Mouse (Mus musculus) embryonic facial prominence, embryonic 14.5 days (tissue): Measurements from ENCODE around the gene Eef2k. TPM values are rescaled to one million over a fixed set of nuclear protein-coding genes. Genes with fewer than 3 reads are reported as not detected.
A peak's percentile ranks its signal among the peaks of the same experiment; 100 is the strongest.

ENCODE experiments used
- ATAC-seq: fragments of 200-750 bp; cut with Nextera tagmentation; 2 replicates; pipeline ENCODE4 v1.8.0; 2017; ENCODE audit warnings: low read depth, moderate number of reproducible peaks, moderate TSS enrichment
- DNase-seq: peaks from one replicate; pipeline ENCODE4 v3.0.0-alpha.2; 2015; ENCODE audit warnings: low spot score
- H3K27ac ChIP-seq: fragments of 300-500 bp; sonication (generic); replicated peaks from 2 replicates; pipeline ENCODE4 v1.5.1; 2014; ENCODE audit warnings: low read depth, mild to moderate bottlenecking, low read length, moderate library complexity
- H3K27me3 ChIP-seq: fragments of 300-500 bp; sonication (generic); replicated peaks from 2 replicates; pipeline ENCODE4 v1.6.1; 2014; ENCODE audit warnings: low read length; ENCODE audit not compliant: control insufficient read depth, insufficient read depth
- H3K36me3 ChIP-seq: fragments of 300-500 bp; sonication (generic); 2 replicates; pipeline ENCODE4 v1.6.1; 2014; ENCODE audit warnings: low read length, mixed read lengths; ENCODE audit not compliant: control insufficient read depth, insufficient read depth
- H3K4me1 ChIP-seq: fragments of 300-500 bp; sonication (generic); 2 replicates; pipeline ENCODE4 v1.6.1; 2014; ENCODE audit warnings: antibody characterized with exemption, low read length; ENCODE audit not compliant: control insufficient read depth, insufficient read depth
- H3K4me2 ChIP-seq: fragments of 300-500 bp; sonication (generic); 2 replicates; pipeline ENCODE4 v1.6.1; 2014; ENCODE audit warnings: low read depth, mild to moderate bottlenecking, low read length, moderate library complexity, mixed read lengths
- H3K4me3 ChIP-seq: fragments of 300-500 bp; sonication (generic); 2 replicates; pipeline ENCODE4 v1.5.1; 2014; ENCODE audit warnings: low read depth, mild to moderate bottlenecking, low read length
- H3K9ac ChIP-seq: fragments of 300-500 bp; sonication (generic); 2 replicates; pipeline ENCODE4 v1.6.1; 2014; ENCODE audit warnings: low read depth, mild to moderate bottlenecking, low read length, moderate library complexity, mixed read lengths
- H3K9me3 ChIP-seq: fragments of 300-500 bp; sonication (generic); 2 replicates; pipeline ENCODE4 v1.6.1; 2016; ENCODE audit warnings: low read length; ENCODE audit not compliant: control insufficient read depth
- WGBS: fragments of 180-500 bp; shearing (Covaris S2); extraction: QIAGEN DNeasy Blood & Tissue Kit; methylation state at CpG from one replicate; pipeline ENCODE4 v1.1.7; 2014; 5-methylcytosine and 5-hydroxymethylcytosine counted together
- polyA plus RNA-seq: library from polyadenylated mRNA; unstranded; fragments of >200 nt; fragmentation: Nextera tagmentation; extraction: Ambion mirVana; gene quantifications from 2 replicates; pipeline ENCODE4 v1.2.1, GENCODE M21; 2014

Eef2k gene
- polyA plus RNA-seq, 1 experiment from 2014 or later: 19.6 TPM

DNA sequence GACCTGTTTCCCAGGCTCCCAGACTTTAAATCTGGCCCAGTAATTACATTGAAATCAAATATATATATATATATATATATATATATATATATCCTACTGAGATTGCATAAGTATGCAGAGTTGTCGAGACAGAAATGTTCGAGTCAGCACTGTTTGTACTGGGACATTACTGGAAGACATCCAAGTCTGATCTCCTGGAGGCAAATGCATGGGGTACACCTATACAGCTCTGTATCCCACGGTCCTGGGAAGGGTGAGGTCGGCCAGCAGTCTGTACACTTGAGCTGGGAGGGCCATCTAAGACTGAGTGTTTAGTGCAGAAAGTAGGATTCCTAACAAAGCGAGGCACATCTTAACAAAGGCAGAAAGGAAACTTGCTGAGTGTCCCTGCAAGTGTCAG, 27.3 kb downstream of the Eef2k start:
- Histone ChIP-seq H3K27me3 (no peaks in the 10 kb centered on the region), H3K36me3 (no peaks in the 10 kb centered on the region), H3K4me2 (peak overlapping the region; percentile 25), H3K9me3 (no peaks in the 10 kb centered on the region), H3K27ac (peak overlapping the region; percentile 72), H3K4me3 (no peak overlapping the region), H3K9ac (no peak overlapping the region), H3K4me1 (peaks cover 38% of the 10 kb centered on the region)
- DNase-seq (peak; percentile 85), ATAC-seq (peak; percentile 66)
- 29% methylated on average over 5 of the region's 5 CpGs for WGBS

DNA sequence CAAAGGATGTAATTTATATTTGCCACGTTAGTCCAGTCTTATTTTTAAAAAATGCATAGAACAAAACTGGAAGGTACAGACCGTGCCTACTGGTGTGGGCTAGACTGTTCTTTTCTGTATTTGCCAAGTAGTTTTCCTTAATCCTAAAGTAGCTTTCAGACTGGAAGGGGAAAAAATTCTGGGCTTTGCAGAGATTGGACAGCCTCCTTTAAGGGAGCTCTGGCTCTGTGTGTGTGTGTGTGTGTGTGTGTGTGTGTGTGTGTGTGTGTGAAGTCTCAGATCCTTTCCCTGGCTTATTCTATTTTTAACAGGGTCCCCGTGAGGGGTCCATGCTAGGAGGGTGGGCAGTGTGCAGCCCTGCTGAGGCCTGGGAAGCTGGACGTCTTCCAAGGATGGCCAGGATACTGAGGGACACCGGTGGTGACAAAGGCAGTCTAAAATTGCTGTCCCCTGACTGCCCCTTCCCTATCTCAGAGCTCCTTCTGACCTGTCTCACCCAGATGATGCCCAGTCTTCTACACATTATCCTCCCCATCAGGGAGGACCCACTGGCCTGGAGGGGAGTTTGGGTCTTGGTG, 27.9 kb downstream of the Eef2k start:
- Histone ChIP-seq H3K9ac (no peak overlapping the region), H3K27me3 (no peaks in the 10 kb centered on the region), H3K4me3 (no peak overlapping the region), H3K36me3 (no peaks in the 10 kb centered on the region), H3K4me2 (peak overlapping the region; percentile 25; the same call in 1 of the 2 replicates), H3K9me3 (no peaks in the 10 kb centered on the region), H3K27ac (peak overlapping the region; percentile 72), H3K4me1 (peaks cover 32% of the 10 kb centered on the region)
- 48% methylated on average over 5 of the region's 5 CpGs for WGBS
- ATAC-seq (no peak), DNase-seq (no peak)

GRCm38 (mm10) chr7:120873083-120873482, 30.5 kb downstream of the Eef2k start:
- 71% methylated on average over 12 of the region's 12 CpGs for WGBS
- no peak for ATAC-seq
- no peak overlapping the region for H3K27ac ChIP-seq

DNA sequence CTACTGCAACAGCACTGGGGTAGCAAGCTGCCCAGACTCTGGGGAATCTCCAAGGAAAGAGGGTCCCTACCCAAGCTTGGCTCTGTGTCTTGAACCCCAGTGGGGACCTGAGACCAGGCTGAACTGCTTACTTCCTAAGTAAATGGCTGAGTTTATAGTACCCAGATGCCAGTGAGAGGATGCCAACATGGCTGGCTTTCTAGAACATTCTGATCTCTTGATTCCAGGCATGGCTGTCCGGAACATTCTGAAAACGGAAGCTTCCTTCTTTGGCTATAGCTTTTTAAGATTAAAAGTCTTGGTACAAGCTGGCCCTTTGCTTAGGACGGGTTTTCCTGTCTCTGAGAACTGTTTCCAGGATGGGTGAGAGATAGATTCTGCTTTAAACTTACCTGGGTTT, 31.4 kb downstream of the Eef2k start:
- ATAC-seq (no peak), DNase-seq (no peak)
- peaks cover 15% of the 10 kb centered on the region for H3K4me1 ChIP-seq
- no peaks in the 10 kb centered on the region for H3K27me3 ChIP-seq
- no peaks in the 10 kb centered on the region for H3K9me3 ChIP-seq
- no peak overlapping the region for H3K4me3 ChIP-seq
- no peak overlapping the region for H3K9ac ChIP-seq
- no peak overlapping the region for H3K4me2 ChIP-seq
- H3K27ac ChIP-seq: no peak overlapping the region
- 95% methylated on average over 3 of the region's 3 CpGs for WGBS
- H3K36me3 ChIP-seq: no peaks in the 10 kb centered on the region

More at GRCm38 (mm10) chr7:120873083-120873482, 30.5 kb downstream of the Eef2k start:
- Histone ChIP-seq H3K4me3 (no peak overlapping the region), H3K36me3 (no peaks in the 10 kb centered on the region), H3K9me3 (no peaks in the 10 kb centered on the region), H3K4me2 (no peak overlapping the region), H3K27me3 (no peaks in the 10 kb centered on the region), H3K4me1 (peaks cover 17% of the 10 kb centered on the region), H3K9ac (no peak overlapping the region)
- no peak for DNase-seq

GRCm38 (mm10) chr7:120874764-120875539, 32.3 kb downstream of the Eef2k start:
- Histone ChIP-seq H3K9me3 (no peaks in the 10 kb centered on the region), H3K27me3 (no peaks in the 10 kb centered on the region), H3K4me1 (peaks cover 8% of the 10 kb centered on the region), H3K4me2 (no peak overlapping the region), H3K27ac (no peak overlapping the region), H3K36me3 (peaks cover 9% of the 10 kb centered on the region; the same call in 1 of the 2 replicates), H3K9ac (no peak overlapping the region), H3K4me3 (no peak overlapping the region)
- WGBS: 69% methylated on average over 7 of the region's 7 CpGs
- ATAC-seq (peak; percentile 45; the same call in 1 of the 2 replicates), DNase-seq (peak; percentile 53)

GRCm38 (mm10) chr7:120875540-120876388, 33.1 kb downstream of the Eef2k start:
- DNase-seq (no peak), ATAC-seq (no peak)
- Histone ChIP-seq H3K4me3 (no peak overlapping the region), H3K9me3 (no peaks in the 10 kb centered on the region), H3K9ac (no peak overlapping the region), H3K4me2 (no peak overlapping the region), H3K4me1 (no peaks in the 10 kb centered on the region; the same call in 1 of the 2 replicates), H3K36me3 (peaks cover 17% of the 10 kb centered on the region), H3K27me3 (no peaks in the 10 kb centered on the region), H3K27ac (no peak overlapping the region)
- 56% methylated on average over 3 of the region's 3 CpGs for WGBS

- Histone ChIP-seq H3K27ac (no peak overlapping the region), H3K9me3 (no peaks in the 10 kb centered on the region), H3K27me3 (no peaks in the 10 kb centered on the region), H3K4me1 (no peaks in the 10 kb centered on the region), H3K4me2 (no peak overlapping the region), H3K36me3 (peaks cover 37% of the 10 kb centered on the region), H3K9ac (no peak overlapping the region), H3K4me3 (no peak overlapping the region)
- no peak for ATAC-seq
- DNase-seq: no peak
- 71% methylated on average over 6 of the region's 6 CpGs for WGBS
Measured at GRCm38 (mm10) chr7:120878271-120878670, 35.6 kb downstream of the Eef2k start.

GRCm38 (mm10) chr7:120879972-120880371, 37.3 kb downstream of the Eef2k start:
- no peaks in the 10 kb centered on the region for H3K4me1 ChIP-seq
- H3K4me2 ChIP-seq: no peak overlapping the region
- 92% methylated on average over 3 of the region's 3 CpGs for WGBS
- DNase-seq (no peak), ATAC-seq (no peak)
- no peak overlapping the region for H3K4me3 ChIP-seq
- no peak overlapping the region for H3K9ac ChIP-seq
- H3K36me3 ChIP-seq: peaks cover 51% of the 10 kb centered on the region
- no peak overlapping the region for H3K27ac ChIP-seq
- H3K27me3 ChIP-seq: no peaks in the 10 kb centered on the region
- no peaks in the 10 kb centered on the region for H3K9me3 ChIP-seq
